Mouse (Mus musculus): ENCODE measurements around the gene Tmem81. TPM values are rescaled to one million over a fixed set of nuclear protein-coding genes. Genes with fewer than 3 reads are reported as not detected.

The Tmem81 gene
- polyA plus RNA-seq, 2 experiments: 1.8 to 3.5 TPM

DNA sequence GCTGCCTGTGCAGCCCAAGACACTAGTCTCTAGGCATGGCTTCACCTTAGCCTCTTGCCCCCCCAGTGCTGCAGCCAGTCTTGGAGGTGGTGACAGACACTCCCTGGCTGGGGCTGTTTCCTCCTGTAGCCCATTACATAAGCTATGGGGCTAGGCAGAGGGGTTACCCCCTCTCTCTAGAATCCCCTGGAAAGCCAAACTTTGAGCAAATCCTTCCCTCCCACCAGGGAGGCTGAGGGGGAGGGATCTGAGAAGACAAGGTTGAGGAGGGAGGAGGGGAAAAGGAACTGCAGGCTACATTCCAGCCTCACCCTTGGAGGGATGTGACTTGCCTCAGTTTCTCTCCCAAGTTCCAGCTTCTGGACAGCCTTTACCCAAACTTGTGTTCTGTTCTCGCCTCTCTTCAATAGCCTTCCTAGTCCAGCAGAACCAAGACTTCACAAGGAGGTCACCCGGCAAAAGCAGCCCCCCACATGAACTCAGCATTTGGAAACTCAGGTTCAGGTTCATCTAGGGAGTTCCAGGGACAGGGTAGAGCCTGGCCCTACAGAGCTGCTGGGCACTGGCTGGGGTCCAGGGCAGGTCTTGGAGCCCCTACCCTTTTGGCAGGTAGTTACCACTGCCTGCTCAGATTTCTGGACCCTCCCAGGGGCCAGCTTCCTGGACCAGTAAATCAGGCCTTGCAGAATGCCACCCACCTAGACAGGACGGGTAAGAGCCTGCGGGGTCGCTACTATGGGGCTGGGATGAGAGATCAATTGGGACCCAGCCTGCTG lies 36.0 kb downstream of the Tmem81 start:
- peaks cover 8% of the 10 kb centered on the region; the same call in 1 of the 2 replicates for H3K4me1 ChIP-seq (ENCODE audit: control insufficient read depth, insufficient read depth, low read length)
- no peak for TF ChIP-seq POLR2A (IDR thresholded peaks at IDR 0.05; ENCODE audit: borderline replicate concordance, extremely low read depth, insufficient read depth, insufficient read length)
- no peaks in the 10 kb centered on the region for H3K9me3 ChIP-seq (ENCODE audit: control insufficient read depth, low read length)
- H3K4me2 ChIP-seq (replicated peaks; ENCODE audit: low read depth, low read length, severe bottlenecking): peak overlapping the region; percentile 46
- ATAC-seq (ENCODE audit: low FRiP score, low read depth): no peak
- no peak overlapping the region for H3K9ac ChIP-seq (ENCODE audit: low read depth, low read length, severe bottlenecking)
- H3K27ac ChIP-seq (replicated peaks; ENCODE audit: low read depth, low read length): no peak overlapping the region
- H3K27me3 ChIP-seq (ENCODE audit: control insufficient read depth, insufficient read depth, low read length): peaks cover 48% of the 10 kb centered on the region
- H3K36me3 ChIP-seq (ENCODE audit: control insufficient read depth, insufficient read depth, low read length): no peaks in the 10 kb centered on the region
- DNase-seq (ENCODE audit: low spot score): no peak
- WGBS: 11% methylated on average over 5 of the region's 5 CpGs
- H3K4me3 ChIP-seq (replicated peaks; ENCODE audit: low read length): peak overlapping the region; percentile 24

DNA sequence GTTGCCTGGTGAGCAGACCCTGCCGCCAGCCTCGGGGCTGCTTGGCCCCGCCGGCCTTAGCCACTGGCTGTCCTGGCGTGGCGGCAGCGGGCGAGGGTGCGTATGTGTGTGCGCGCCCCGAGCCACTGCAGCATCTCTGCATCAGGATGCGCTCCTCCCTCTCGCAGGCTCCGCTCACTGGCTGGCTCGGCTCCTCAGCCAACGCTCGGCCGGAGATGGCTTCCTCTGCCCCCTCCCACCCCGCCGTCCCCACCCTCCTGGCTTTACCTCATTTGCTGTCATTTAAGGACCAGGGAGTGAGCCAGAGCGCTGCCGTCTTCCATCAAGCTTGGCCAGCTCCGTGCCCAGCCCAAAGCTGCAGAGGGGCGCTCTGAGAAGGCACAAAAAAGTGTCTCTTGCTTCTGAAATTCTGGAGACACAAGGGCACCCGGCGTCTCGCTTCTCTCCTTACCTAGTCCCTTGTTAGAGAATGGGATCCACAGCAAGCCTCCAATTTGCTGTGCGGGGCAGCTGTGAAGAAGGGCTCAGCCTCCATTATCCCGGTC lies 36.8 kb downstream of the Tmem81 start, which contains the start of gene Cntn2:
Gene Cntn2 (minus strand): TSS at position 495 of the 545 bp plus-strand sequence.
- ATAC-seq (ENCODE audit: low FRiP score, low read depth) (no peak), DNase-seq (ENCODE audit: low spot score) (no peak)
- no peak within 1 kb of the TSS for H3K9ac ChIP-seq (ENCODE audit: low read depth, low read length, severe bottlenecking)
- TF ChIP-seq POLR2A (IDR thresholded peaks at IDR 0.05; ENCODE audit: borderline replicate concordance, extremely low read depth, insufficient read depth, insufficient read length): no peak
- no peaks in the 10 kb centered on the region for H3K36me3 ChIP-seq (ENCODE audit: control insufficient read depth, insufficient read depth, low read length)
- peak within 1 kb of the TSS; percentile 24 for H3K4me3 ChIP-seq (replicated peaks; ENCODE audit: low read length)
- peaks cover 8% of the 10 kb centered on the region; the same call in 1 of the 2 replicates for H3K4me1 ChIP-seq (ENCODE audit: control insufficient read depth, insufficient read depth, low read length)
- WGBS: 1% methylated on average over 26 of the region's 30 CpGs
- no peak within 1 kb of the TSS for H3K27ac ChIP-seq (replicated peaks; ENCODE audit: low read depth, low read length)
- peaks cover 48% of the 10 kb centered on the region for H3K27me3 ChIP-seq (ENCODE audit: control insufficient read depth, insufficient read depth, low read length)
- no peaks in the 10 kb centered on the region for H3K9me3 ChIP-seq (ENCODE audit: control insufficient read depth, low read length)
- H3K4me2 ChIP-seq (replicated peaks; ENCODE audit: low read depth, low read length, severe bottlenecking): peak within 1 kb of the TSS; percentile 46

- Histone ChIP-seq H3K9me3 (ENCODE audit: control insufficient read depth, low read length) (no peaks in the 10 kb centered on the region), H3K4me2 (replicated peaks; ENCODE audit: low read depth, low read length, severe bottlenecking) (no peak overlapping the region), H3K27me3 (ENCODE audit: control insufficient read depth, insufficient read depth, low read length) (peaks cover 48% of the 10 kb centered on the region), H3K9ac (ENCODE audit: low read depth, low read length, severe bottlenecking) (no peak overlapping the region), H3K27ac (replicated peaks; ENCODE audit: low read depth, low read length) (no peak overlapping the region), H3K36me3 (ENCODE audit: control insufficient read depth, insufficient read depth, low read length) (no peaks in the 10 kb centered on the region), H3K4me3 (replicated peaks; ENCODE audit: low read length) (no peak overlapping the region), H3K4me1 (ENCODE audit: control insufficient read depth, insufficient read depth, low read length) (peaks cover 8% of the 10 kb centered on the region; the same call in 1 of the 2 replicates)
- 77% methylated on average over 8 of the region's 8 CpGs for WGBS
- ATAC-seq (ENCODE audit: low FRiP score, low read depth) (no peak), DNase-seq (ENCODE audit: low spot score) (no peak)
- no peak for TF ChIP-seq POLR2A (IDR thresholded peaks at IDR 0.05; ENCODE audit: borderline replicate concordance, extremely low read depth, insufficient read depth, insufficient read length)
Measured at GRCm38 (mm10) chr1:132543789-132544188, 37.8 kb downstream of the Tmem81 start.

GRCm38 (mm10) chr1:132557901-132558631 lies 52.0 kb downstream of the Tmem81 start:
- 24% methylated on average over 9 of the region's 9 CpGs for WGBS

More at GRCm38 (mm10) chr1:132557901-132558631, 52.0 kb downstream of the Tmem81 start:
- H3K27me3 ChIP-seq (ENCODE audit: control insufficient read depth, insufficient read depth, low read length): no peaks in the 10 kb centered on the region
- H3K4me2 ChIP-seq (replicated peaks; ENCODE audit: low read depth, low read length, severe bottlenecking): no peak overlapping the region
- H3K4me3 ChIP-seq (replicated peaks; ENCODE audit: low read length): no peak overlapping the region
- no peak for TF ChIP-seq POLR2A (IDR thresholded peaks at IDR 0.05; ENCODE audit: borderline replicate concordance, extremely low read depth, insufficient read depth, insufficient read length)
- no peak overlapping the region for H3K9ac ChIP-seq (ENCODE audit: low read depth, low read length, severe bottlenecking)
- H3K9me3 ChIP-seq (ENCODE audit: control insufficient read depth, low read length): no peaks in the 10 kb centered on the region
- H3K27ac ChIP-seq (replicated peaks; ENCODE audit: low read depth, low read length): no peak overlapping the region
- DNase-seq (ENCODE audit: low spot score) (peak; percentile 37), ATAC-seq (ENCODE audit: low FRiP score, low read depth) (peak; percentile 67; the same call in 1 of the 2 replicates)
- no peaks in the 10 kb centered on the region for H3K36me3 ChIP-seq (ENCODE audit: control insufficient read depth, insufficient read depth, low read length)
- peaks cover 8% of the 10 kb centered on the region; the same call in 1 of the 2 replicates for H3K4me1 ChIP-seq (ENCODE audit: control insufficient read depth, insufficient read depth, low read length)

Other genes with a start within 250 kb of the Tmem81 start
- gene Klhdc8a, start 207.6 kb upstream of the Tmem81 start, polyA plus RNA-seq (2012; rRNA removed): 0.10 and 0.12 TPM in 2 replicates
- gene Klhdc8a, start 207.6 kb upstream of the Tmem81 start, polyA plus RNA-seq (2014; fragmentation: Nextera tagmentation; extraction: Ambion mirVana): 0.07 and 0.19 TPM in 2 replicates
- 1.7 and 2.2 TPM in 2 replicates for gene Nuak2, start 190.1 kb upstream of the Tmem81 start, polyA plus RNA-seq (2012; rRNA removed)
- gene Nuak2, start 190.1 kb upstream of the Tmem81 start, polyA plus RNA-seq (2014; fragmentation: Nextera tagmentation; extraction: Ambion mirVana): 3.3 and 3.4 TPM in 2 replicates
- gene Tmcc2, start 114.9 kb upstream of the Tmem81 start, polyA plus RNA-seq (2012; rRNA removed): 18.0 and 24.2 TPM in 2 replicates
- 9.1 and 9.3 TPM in 2 replicates for gene Tmcc2, start 114.9 kb upstream of the Tmem81 start, polyA plus RNA-seq (2014; fragmentation: Nextera tagmentation; extraction: Ambion mirVana)
- gene Dstyk, start 88.7 kb upstream of the Tmem81 start, polyA plus RNA-seq (2012; rRNA removed): 17.1 and 17.8 TPM in 2 replicates
- 18.3 and 20.8 TPM in 2 replicates for gene Dstyk, start 88.7 kb upstream of the Tmem81 start, polyA plus RNA-seq (2014; fragmentation: Nextera tagmentation; extraction: Ambion mirVana)
- gene Rbbp5, start 28.9 kb upstream of the Tmem81 start, polyA plus RNA-seq (2012; rRNA removed): 43.6 and 48.1 TPM in 2 replicates
- gene Rbbp5, start 28.9 kb upstream of the Tmem81 start, polyA plus RNA-seq (2014; fragmentation: Nextera tagmentation; extraction: Ambion mirVana): 37.4 and 43.6 TPM in 2 replicates
- 1.1 TPM in 2 replicates for gene Cntn2, start 37.0 kb downstream of the Tmem81 start, polyA plus RNA-seq (2012; rRNA removed)
- 0.84 and 1.2 TPM in 2 replicates for gene Cntn2, start 37.0 kb downstream of the Tmem81 start, polyA plus RNA-seq (2014; fragmentation: Nextera tagmentation; extraction: Ambion mirVana)
- gene Nfasc, start 235.6 kb downstream of the Tmem81 start, polyA plus RNA-seq (2012; rRNA removed): 1.0 and 1.1 TPM in 2 replicates
- 0.33 and 0.34 TPM in 2 replicates for gene Nfasc, start 235.6 kb downstream of the Tmem81 start, polyA plus RNA-seq (2014; fragmentation: Nextera tagmentation; extraction: Ambion mirVana)